Mouse (Mus musculus): ENCODE measurements around the gene Pum2.

- TF ChIP-seq POLR2A (IDR thresholded peaks at IDR 0.05; ENCODE audit: borderline replicate concordance, insufficient read depth, low read length) (no peak), CTCF (IDR thresholded peaks at IDR 0.05; ENCODE audit: borderline replicate concordance, insufficient read depth, low read depth, low read length) (no peak)
These were observed 982 bp downstream of the Pum2 start for GRCm38 (mm10) chr12:8674891-8675341.
